Mouse (Mus musculus): ENCODE data around the gene Lingo4. TPM values are rescaled to one million over a fixed set of nuclear protein-coding genes. Genes with fewer than 3 reads are reported as not detected.

Lingo4 gene
- total and polyA plus RNA-seq, 3 experiments: 0.05 TPM; not detected in 2

DNA sequence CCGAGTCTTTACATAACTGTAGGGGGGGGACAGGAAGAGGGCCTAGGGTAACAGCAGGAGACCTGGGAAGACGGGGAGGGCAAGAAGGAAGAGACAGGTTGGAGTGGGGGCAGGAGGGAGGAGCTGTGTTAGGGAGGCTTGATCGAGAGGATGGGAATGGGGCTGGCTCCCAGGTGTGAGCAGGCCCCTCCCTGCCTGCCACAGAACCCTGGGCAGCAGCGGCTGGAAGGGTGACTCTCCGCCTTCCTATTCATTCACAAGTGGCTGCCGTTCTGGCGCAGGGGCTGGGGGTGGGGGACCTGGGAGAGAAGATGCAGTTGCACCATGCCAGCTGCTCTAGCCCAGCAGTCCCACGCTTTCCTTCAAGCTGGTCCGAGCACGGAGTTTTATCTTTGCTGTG, 25.2 kb upstream of the Lingo4 start:
- Histone ChIP-seq H3K4me3 (ENCODE audit: low read depth, low read length) (no peak overlapping the region), H3K36me3 (replicated peaks) (no peaks in the 10 kb centered on the region), H3K4me1 (ENCODE audit: insufficient read depth, low read depth, low read length) (peaks cover 6% of the 10 kb centered on the region; the same call in 1 of the 2 replicates), H3K27me3 (ENCODE audit: insufficient read depth, low read length) (peaks cover 42% of the 10 kb centered on the region), H3K9me3 (replicated peaks) (no peaks in the 10 kb centered on the region)
- DNase-seq (ENCODE audit: low spot score) (no peak), ATAC-seq (ENCODE audit: extremely low read depth, insufficient number of reproducible peaks, low FRiP score, poor library complexity, severe bottlenecking) (no peak)
- TF ChIP-seq TAL1 (conservative IDR thresholded peaks at IDR 0.05; ENCODE audit: low read depth, low read length): no peak
- TF ChIP-seq GATA2 (IDR thresholded peaks at IDR 0.05; ENCODE audit: borderline replicate concordance, low read depth, low read length): no peak
- no peak for TF ChIP-seq CTCF (IDR thresholded peaks at IDR 0.05; ENCODE audit: low read depth, low read length)
- TF ChIP-seq POLR2AphosphoS5 (IDR thresholded peaks at IDR 0.05; ENCODE audit: insufficient replicate concordance, low read depth, low read length): no peak
- no peak for TF ChIP-seq GATA1 (IDR thresholded peaks at IDR 0.05; ENCODE audit: borderline replicate concordance, low read length)

DNA sequence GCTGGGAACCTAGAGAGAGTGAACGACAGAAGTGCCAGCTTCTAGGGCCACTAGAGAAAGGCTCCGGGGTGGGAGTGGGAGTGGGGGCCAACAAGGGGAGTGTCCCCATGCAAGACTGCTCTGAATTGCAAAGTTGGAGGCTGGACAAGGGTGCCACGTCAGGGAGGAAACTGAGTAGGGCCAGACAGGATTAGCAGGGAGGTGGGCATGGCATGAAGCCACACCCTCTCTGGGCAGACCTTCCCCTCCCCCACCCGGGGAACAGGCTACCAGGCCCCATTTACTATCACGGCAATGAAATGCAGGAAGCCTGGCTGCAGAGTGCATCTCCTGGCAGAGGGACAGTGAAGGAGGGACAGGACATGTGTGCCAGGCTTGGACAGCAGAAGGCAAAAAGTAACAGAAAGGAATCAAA, 24.7 kb upstream of the Lingo4 start:
- no peak overlapping the region for H3K4me3 ChIP-seq (ENCODE audit: low read depth, low read length)

GRCm38 (mm10) chr3:94374636-94375035, 23.7 kb upstream of the Lingo4 start:
- no peaks in the 10 kb centered on the region for H3K9me3 ChIP-seq (replicated peaks)
- H3K27me3 ChIP-seq (ENCODE audit: insufficient read depth, low read length): peaks cover 42% of the 10 kb centered on the region
- H3K36me3 ChIP-seq (replicated peaks): no peaks in the 10 kb centered on the region
- DNase-seq (ENCODE audit: low spot score) (no peak), ATAC-seq (ENCODE audit: extremely low read depth, insufficient number of reproducible peaks, low FRiP score, poor library complexity, severe bottlenecking) (no peak)
- H3K4me3 ChIP-seq (ENCODE audit: low read depth, low read length): no peak overlapping the region
- TF ChIP-seq POLR2AphosphoS5 (IDR thresholded peaks at IDR 0.05; ENCODE audit: insufficient replicate concordance, low read depth, low read length) (no peak), TAL1 (conservative IDR thresholded peaks at IDR 0.05; ENCODE audit: low read depth, low read length) (no peak), GATA2 (IDR thresholded peaks at IDR 0.05; ENCODE audit: borderline replicate concordance, low read depth, low read length) (no peak), GATA1 (IDR thresholded peaks at IDR 0.05; ENCODE audit: borderline replicate concordance, low read length) (no peak), CTCF (IDR thresholded peaks at IDR 0.05; ENCODE audit: low read depth, low read length) (no peak)
- H3K4me1 ChIP-seq (ENCODE audit: insufficient read depth, low read depth, low read length): peaks cover 3% of the 10 kb centered on the region; the same call in 1 of the 2 replicates

More for the DNA sequence above, 24.7 kb upstream of the Lingo4 start:
- no peak for TF ChIP-seq CTCF (IDR thresholded peaks at IDR 0.05; ENCODE audit: low read depth, low read length)
- no peak for TF ChIP-seq POLR2AphosphoS5 (IDR thresholded peaks at IDR 0.05; ENCODE audit: insufficient replicate concordance, low read depth, low read length)
- no peak for TF ChIP-seq GATA2 (IDR thresholded peaks at IDR 0.05; ENCODE audit: borderline replicate concordance, low read depth, low read length)
- no peak for TF ChIP-seq TAL1 (conservative IDR thresholded peaks at IDR 0.05; ENCODE audit: low read depth, low read length)
- no peak for TF ChIP-seq GATA1 (IDR thresholded peaks at IDR 0.05; ENCODE audit: borderline replicate concordance, low read length)
- H3K4me1 ChIP-seq (ENCODE audit: insufficient read depth, low read depth, low read length): peaks cover 5% of the 10 kb centered on the region; the same call in 1 of the 2 replicates
- peaks cover 42% of the 10 kb centered on the region for H3K27me3 ChIP-seq (ENCODE audit: insufficient read depth, low read length)
- no peak for ATAC-seq (ENCODE audit: extremely low read depth, insufficient number of reproducible peaks, low FRiP score, poor library complexity, severe bottlenecking)
- H3K36me3 ChIP-seq (replicated peaks): no peaks in the 10 kb centered on the region
- H3K9me3 ChIP-seq (replicated peaks): no peaks in the 10 kb centered on the region
- DNase-seq (ENCODE audit: low spot score): no peak

GRCm38 (mm10) chr3:94375146-94375545, 23.2 kb upstream of the Lingo4 start:
- no peak for TF ChIP-seq GATA2 (IDR thresholded peaks at IDR 0.05; ENCODE audit: borderline replicate concordance, low read depth, low read length)
- H3K9me3 ChIP-seq (replicated peaks): no peaks in the 10 kb centered on the region
- DNase-seq (ENCODE audit: low spot score) (no peak), ATAC-seq (ENCODE audit: extremely low read depth, insufficient number of reproducible peaks, low FRiP score, poor library complexity, severe bottlenecking) (no peak)
- H3K4me1 ChIP-seq (ENCODE audit: insufficient read depth, low read depth, low read length): peaks cover 3% of the 10 kb centered on the region; the same call in 1 of the 2 replicates
- no peaks in the 10 kb centered on the region for H3K36me3 ChIP-seq (replicated peaks)
- peaks cover 39% of the 10 kb centered on the region for H3K27me3 ChIP-seq (ENCODE audit: insufficient read depth, low read length)
- H3K4me3 ChIP-seq (ENCODE audit: low read depth, low read length): no peak overlapping the region

- Histone ChIP-seq H3K27me3 (ENCODE audit: insufficient read depth, low read length) (peaks cover 38% of the 10 kb centered on the region), H3K4me1 (ENCODE audit: insufficient read depth, low read depth, low read length) (peaks cover 3% of the 10 kb centered on the region; the same call in 1 of the 2 replicates), H3K9me3 (replicated peaks) (no peaks in the 10 kb centered on the region), H3K4me3 (ENCODE audit: low read depth, low read length) (no peak overlapping the region), H3K36me3 (replicated peaks) (no peaks in the 10 kb centered on the region)
- ATAC-seq (ENCODE audit: extremely low read depth, insufficient number of reproducible peaks, low FRiP score, poor library complexity, severe bottlenecking) (no peak), DNase-seq (ENCODE audit: low spot score) (no peak)
- TF ChIP-seq GATA2 (IDR thresholded peaks at IDR 0.05; ENCODE audit: borderline replicate concordance, low read depth, low read length): no peak
- TF ChIP-seq POLR2AphosphoS5 (IDR thresholded peaks at IDR 0.05; ENCODE audit: insufficient replicate concordance, low read depth, low read length): no peak
- no peak for TF ChIP-seq TAL1 (conservative IDR thresholded peaks at IDR 0.05; ENCODE audit: low read depth, low read length)
- TF ChIP-seq GATA1 (IDR thresholded peaks at IDR 0.05; ENCODE audit: borderline replicate concordance, low read length): no peak
- no peak for TF ChIP-seq CTCF (IDR thresholded peaks at IDR 0.05; ENCODE audit: low read depth, low read length)
These were observed 22.5 kb upstream of the Lingo4 start for GRCm38 (mm10) chr3:94375861-94376260.

DNA sequence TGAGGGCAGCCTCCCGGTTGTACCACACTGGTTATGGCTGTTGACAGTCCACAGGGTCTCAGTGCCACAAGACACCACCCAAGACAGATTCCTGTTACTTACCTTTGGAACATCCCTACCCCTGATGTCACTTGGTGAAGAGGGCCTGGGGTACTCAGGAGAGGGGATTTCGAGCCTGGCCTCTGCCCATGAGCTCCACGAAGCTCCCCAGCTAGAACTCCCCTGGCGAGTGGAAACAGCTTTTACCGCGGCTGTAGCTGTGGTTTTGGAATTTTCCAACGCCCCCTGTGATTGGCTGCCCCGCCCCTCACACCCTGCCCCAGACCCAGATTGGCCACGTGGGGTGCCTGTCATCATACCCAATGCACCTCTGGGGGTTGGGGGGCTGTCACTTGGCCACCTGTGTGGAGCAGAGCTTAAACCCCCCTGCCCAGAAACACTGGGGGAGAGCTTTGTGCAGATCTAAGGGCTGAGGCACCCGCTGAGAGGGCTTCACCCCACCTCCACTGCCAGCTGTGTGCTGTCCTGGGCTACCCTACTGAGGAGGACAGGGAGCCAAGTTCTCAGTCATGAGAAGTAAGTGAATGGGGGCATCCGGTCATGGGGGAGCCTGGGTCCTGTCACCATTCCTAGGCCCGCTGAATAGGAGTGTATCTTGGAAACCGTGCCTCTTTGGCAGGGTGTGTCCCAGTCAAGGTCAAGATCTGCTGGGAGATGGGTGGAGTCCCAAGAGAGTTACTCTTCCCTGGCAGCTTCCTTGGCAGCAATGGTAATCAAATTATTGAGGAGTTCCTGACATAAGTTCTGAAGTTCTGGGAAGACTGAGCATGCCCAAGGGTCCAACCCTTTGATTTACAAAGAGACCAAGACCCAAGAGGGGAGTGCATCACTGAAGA, 21.0 kb upstream of the Lingo4 start:
- ATAC-seq (ENCODE audit: extremely low read depth, insufficient number of reproducible peaks, low FRiP score, poor library complexity, severe bottlenecking) (no peak), DNase-seq (ENCODE audit: low spot score) (no peak)
- no peak for TF ChIP-seq GATA1 (IDR thresholded peaks at IDR 0.05; ENCODE audit: borderline replicate concordance, low read length)
- TF ChIP-seq POLR2AphosphoS5 (IDR thresholded peaks at IDR 0.05; ENCODE audit: insufficient replicate concordance, low read depth, low read length): no peak
- TF ChIP-seq TAL1 (conservative IDR thresholded peaks at IDR 0.05; ENCODE audit: low read depth, low read length): no peak
- no peak for TF ChIP-seq CTCF (IDR thresholded peaks at IDR 0.05; ENCODE audit: low read depth, low read length)
- TF ChIP-seq GATA2 (IDR thresholded peaks at IDR 0.05; ENCODE audit: borderline replicate concordance, low read depth, low read length): no peak
- Histone ChIP-seq H3K4me3 (ENCODE audit: low read depth, low read length) (no peak overlapping the region), H3K36me3 (replicated peaks) (no peaks in the 10 kb centered on the region), H3K27me3 (ENCODE audit: insufficient read depth, low read length) (peaks cover 39% of the 10 kb centered on the region; the same call in 1 of the 2 replicates), H3K4me1 (ENCODE audit: insufficient read depth, low read depth, low read length) (peaks cover 3% of the 10 kb centered on the region; the same call in 1 of the 2 replicates), H3K9me3 (replicated peaks) (no peaks in the 10 kb centered on the region)

All from G1E (cell line).